Mouse (Mus musculus): ENCODE measurements around the gene Vnn1. TPM values are rescaled to one million over a fixed set of nuclear protein-coding genes. Genes with fewer than 3 reads are reported as not detected.

Gene Vnn1
- polyA plus RNA-seq, 1 experiment from 2014 or later: 0.92 TPM

- Histone ChIP-seq H3K4me2 (no peak within 1 kb of the TSS), H3K9me3 (replicated peaks) (no peaks in the 10 kb centered on the region), H3K27me3 (no peaks in the 10 kb centered on the region), H3K36me3 (no peaks in the 10 kb centered on the region), H3K4me3 (replicated peaks) (no peak within 1 kb of the TSS), H3K27ac (no peak within 1 kb of the TSS), H3K9ac (no peak within 1 kb of the TSS), H3K4me1 (replicated peaks) (no peaks in the 10 kb centered on the region)
- DNase-seq (no peak), ATAC-seq (ENCODE audit: low read depth) (no peak)
- 64% methylated on average over 4 of the region's 4 CpGs for WGBS (ENCODE audit: insufficient replicate concordance)
These were observed 25.6 kb downstream of the Vnn1 start, which contains the start of gene Taar1 for GRCm38 (mm10) chr10:23920056-23920455. Gene Taar1 (plus strand): TSS chr10:23920356.

- ATAC-seq (ENCODE audit: low read depth) (peak; percentile 74), DNase-seq (no peak)
- Histone ChIP-seq H3K27me3 (no peaks in the 10 kb centered on the region), H3K27ac (no peak overlapping the region), H3K9ac (no peak overlapping the region), H3K36me3 (no peaks in the 10 kb centered on the region), H3K9me3 (replicated peaks) (no peaks in the 10 kb centered on the region), H3K4me1 (replicated peaks) (peaks cover 3% of the 10 kb centered on the region; the same call in 1 of the 2 replicates), H3K4me3 (replicated peaks) (no peak overlapping the region), H3K4me2 (no peak overlapping the region)
- 47% methylated on average over 3 of the region's 3 CpGs for WGBS (ENCODE audit: insufficient replicate concordance)
These were observed 28.0 kb downstream of the Vnn1 start for GRCm38 (mm10) chr10:23922468-23922867.

DNA sequence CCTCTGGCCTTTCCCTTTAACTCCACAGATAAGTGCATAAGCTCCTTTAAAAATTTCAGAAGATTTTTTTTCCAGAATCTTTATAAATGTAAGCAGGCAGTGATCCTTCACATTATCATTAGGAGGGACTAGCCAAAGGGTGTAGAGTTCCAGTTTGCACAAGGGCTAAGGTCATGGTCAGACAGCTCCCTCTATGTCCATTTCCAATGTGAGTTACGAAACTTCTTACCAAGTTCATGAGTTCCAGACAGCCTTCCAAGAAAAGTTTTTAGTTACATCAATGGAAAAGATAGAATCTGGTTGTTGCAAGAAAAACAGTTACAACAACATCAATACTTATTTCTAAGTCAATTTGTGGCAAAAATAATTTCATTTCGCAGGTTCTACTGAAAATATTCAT lies 29.5 kb downstream of the Vnn1 start:
- 59% methylated on average over 2 of the region's 2 CpGs for WGBS (ENCODE audit: insufficient replicate concordance)
- H3K4me2 ChIP-seq: no peak overlapping the region
- no peaks in the 10 kb centered on the region for H3K36me3 ChIP-seq
- H3K4me3 ChIP-seq (replicated peaks): no peak overlapping the region
- DNase-seq (no peak), ATAC-seq (ENCODE audit: low read depth) (no peak)
- H3K9me3 ChIP-seq (replicated peaks): no peaks in the 10 kb centered on the region
- no peaks in the 10 kb centered on the region for H3K27me3 ChIP-seq
- H3K27ac ChIP-seq: no peak overlapping the region
- H3K4me1 ChIP-seq (replicated peaks): peaks cover 3% of the 10 kb centered on the region; the same call in 1 of the 2 replicates
- H3K9ac ChIP-seq: no peak overlapping the region

- Histone ChIP-seq H3K4me1 (replicated peaks) (no peaks in the 10 kb centered on the region), H3K36me3 (no peaks in the 10 kb centered on the region), H3K27ac (no peak overlapping the region), H3K9me3 (replicated peaks) (no peaks in the 10 kb centered on the region), H3K27me3 (no peaks in the 10 kb centered on the region), H3K4me2 (no peak overlapping the region), H3K4me3 (replicated peaks) (no peak overlapping the region), H3K9ac (no peak overlapping the region)
- no peak for DNase-seq
- no peak for ATAC-seq (ENCODE audit: low read depth)
- 37% methylated on average over 4 of the region's 4 CpGs for whole genome bisulfite sequencing (ENCODE audit: insufficient replicate concordance)
These were observed 43.1 kb downstream of the Vnn1 start for GRCm38 (mm10) chr10:23937613-23938012.

GRCm38 (mm10) chr10:23938312-23938711 lies 43.8 kb downstream of the Vnn1 start, which contains the start of gene Taar2:
Gene Taar2 (plus strand): TSS chr10:23938572.
- H3K9ac ChIP-seq: no peak within 1 kb of the TSS
- H3K36me3 ChIP-seq: no peaks in the 10 kb centered on the region
- DNase-seq: no peak
- no peak for ATAC-seq (ENCODE audit: low read depth)
- no peak within 1 kb of the TSS for H3K4me3 ChIP-seq (replicated peaks)
- no peak within 1 kb of the TSS for H3K27ac ChIP-seq
- WGBS (ENCODE audit: insufficient replicate concordance): 66% methylated on average over 6 of the region's 6 CpGs
- H3K4me2 ChIP-seq: no peak within 1 kb of the TSS
- H3K4me1 ChIP-seq (replicated peaks): no peaks in the 10 kb centered on the region
- no peaks in the 10 kb centered on the region for H3K27me3 ChIP-seq
- H3K9me3 ChIP-seq (replicated peaks): no peaks in the 10 kb centered on the region

DNA sequence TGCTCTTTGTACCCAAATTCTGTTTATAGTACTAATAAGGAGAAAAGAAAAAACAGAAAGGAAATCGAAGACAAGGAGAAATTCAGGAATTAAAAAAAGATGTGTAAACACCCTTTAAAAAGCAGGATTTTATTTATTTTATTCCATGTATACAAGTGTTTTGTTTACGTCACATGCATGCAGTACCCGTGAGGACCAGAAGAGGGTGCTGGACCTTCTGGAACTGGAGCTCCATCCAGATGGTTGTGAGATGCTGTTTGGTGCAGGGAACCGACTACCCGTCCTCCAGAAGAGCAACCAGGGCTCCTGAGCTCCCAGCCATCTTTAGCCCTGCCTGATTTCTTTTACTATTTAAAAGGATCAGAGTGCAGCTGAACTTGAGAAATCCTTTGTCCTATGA lies 48.0 kb downstream of the Vnn1 start:
- H3K4me1 ChIP-seq (replicated peaks): no peaks in the 10 kb centered on the region
- no peak for ATAC-seq (ENCODE audit: low read depth)
- H3K4me2 ChIP-seq: no peak overlapping the region
- no peak overlapping the region for H3K27ac ChIP-seq
- H3K36me3 ChIP-seq: no peaks in the 10 kb centered on the region
- H3K4me3 ChIP-seq (replicated peaks): no peak overlapping the region
- no peaks in the 10 kb centered on the region for H3K27me3 ChIP-seq
- 50% methylated on average over 5 of the region's 5 CpGs for WGBS (ENCODE audit: insufficient replicate concordance)
- H3K9ac ChIP-seq: no peak overlapping the region
- DNase-seq: no peak
- H3K9me3 ChIP-seq (replicated peaks): no peaks in the 10 kb centered on the region

DNA sequence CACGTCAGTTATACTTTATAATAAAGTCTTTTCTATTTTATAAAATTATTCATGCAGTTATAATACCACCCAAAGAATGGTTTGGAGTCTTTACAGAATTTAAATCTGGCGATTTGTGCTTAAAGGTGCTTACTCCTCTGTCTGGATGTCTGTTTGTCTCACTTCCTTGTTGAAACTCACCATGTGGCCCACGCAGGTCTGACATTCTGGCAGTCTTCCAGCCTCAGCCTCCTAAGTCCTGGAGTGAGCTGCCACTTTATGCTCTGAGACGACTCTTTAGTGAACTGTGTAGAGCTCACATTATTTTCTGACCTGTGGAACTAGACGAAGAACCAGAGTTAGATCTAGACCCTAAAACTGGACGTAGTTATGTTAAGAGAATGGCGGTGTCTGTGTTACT lies 53.5 kb downstream of the Vnn1 start:
- Histone ChIP-seq H3K4me3 (replicated peaks) (no peak overlapping the region), H3K27me3 (no peaks in the 10 kb centered on the region), H3K4me1 (replicated peaks) (no peaks in the 10 kb centered on the region), H3K36me3 (no peaks in the 10 kb centered on the region), H3K9me3 (replicated peaks) (no peaks in the 10 kb centered on the region), H3K4me2 (no peak overlapping the region), H3K9ac (no peak overlapping the region), H3K27ac (no peak overlapping the region)
- ATAC-seq (ENCODE audit: low read depth) (no peak), DNase-seq (no peak)
- WGBS (ENCODE audit: insufficient replicate concordance): 56% methylated on average over 7 of the region's 7 CpGs

GRCm38 (mm10) chr10:23949508-23950005 lies 55.1 kb downstream of the Vnn1 start, which contains the start of gene Taar3:
Gene Taar3 (plus strand): TSS chr10:23949558.
- no peaks in the 10 kb centered on the region for H3K27me3 ChIP-seq
- no peak within 1 kb of the TSS for H3K27ac ChIP-seq
- no peak within 1 kb of the TSS for H3K9ac ChIP-seq
- H3K4me1 ChIP-seq (replicated peaks): no peaks in the 10 kb centered on the region
- ATAC-seq (ENCODE audit: low read depth): no peak
- H3K9me3 ChIP-seq (replicated peaks): no peaks in the 10 kb centered on the region
- no peak within 1 kb of the TSS for H3K4me2 ChIP-seq
- H3K36me3 ChIP-seq: no peaks in the 10 kb centered on the region
- no peak within 1 kb of the TSS for H3K4me3 ChIP-seq (replicated peaks)
- WGBS (ENCODE audit: insufficient replicate concordance): 71% methylated on average over 16 of the region's 16 CpGs
- no peak for DNase-seq

- 65% methylated on average over 6 of the region's 6 CpGs for WGBS (ENCODE audit: insufficient replicate concordance)
- ATAC-seq (ENCODE audit: low read depth): no peak
- no peak overlapping the region for H3K27ac ChIP-seq
These were observed 57.2 kb downstream of the Vnn1 start for GRCm38 (mm10) chr10:23951714-23952113.

More at GRCm38 (mm10) chr10:23951714-23952113, 57.2 kb downstream of the Vnn1 start:
- no peaks in the 10 kb centered on the region for H3K4me1 ChIP-seq (replicated peaks)
- no peaks in the 10 kb centered on the region for H3K9me3 ChIP-seq (replicated peaks)
- DNase-seq: no peak
- H3K9ac ChIP-seq: no peak overlapping the region
- H3K36me3 ChIP-seq: no peaks in the 10 kb centered on the region
- H3K4me3 ChIP-seq (replicated peaks): no peak overlapping the region
- H3K27me3 ChIP-seq: no peaks in the 10 kb centered on the region
- no peak overlapping the region for H3K4me2 ChIP-seq

Other genes starting within 250 kb of the Vnn1 start
- 206 and 209 TPM in 2 replicates for gene Rps12, start 107.4 kb upstream of the Vnn1 start, polyA plus RNA-seq (2015; fragmentation: Nextera tagmentation; extraction: Ambion mirVana)
- gene Slc18b1, start 97.7 kb upstream of the Vnn1 start, polyA plus RNA-seq (2015; fragmentation: Nextera tagmentation; extraction: Ambion mirVana): 2.1 and 2.9 TPM in 2 replicates
- gene Vnn3, start 43.2 kb upstream of the Vnn1 start, polyA plus RNA-seq (2015; fragmentation: Nextera tagmentation; extraction: Ambion mirVana): 0.28 and 0.42 TPM in 2 replicates
- not detected in 2 replicates for gene Taar1, start 25.7 kb downstream of the Vnn1 start, polyA plus RNA-seq (2015; fragmentation: Nextera tagmentation; extraction: Ambion mirVana)
- not detected in 2 replicates for gene Taar2, start 43.9 kb downstream of the Vnn1 start, polyA plus RNA-seq (2015; fragmentation: Nextera tagmentation; extraction: Ambion mirVana)
- gene Taar3, start 54.9 kb downstream of the Vnn1 start, polyA plus RNA-seq (2015; fragmentation: Nextera tagmentation; extraction: Ambion mirVana): not detected in 2 replicates
- gene Taar4, start 65.8 kb downstream of the Vnn1 start, polyA plus RNA-seq (2015; fragmentation: Nextera tagmentation; extraction: Ambion mirVana): not detected in 2 replicates
- gene Taar5, start 76.0 kb downstream of the Vnn1 start, polyA plus RNA-seq (2015; fragmentation: Nextera tagmentation; extraction: Ambion mirVana): not detected in 2 replicates
- not detected in 2 replicates for gene Taar6, start 91.0 kb downstream of the Vnn1 start, polyA plus RNA-seq (2015; fragmentation: Nextera tagmentation; extraction: Ambion mirVana)
- gene Taar7a, start 98.8 kb downstream of the Vnn1 start, polyA plus RNA-seq (2015; fragmentation: Nextera tagmentation; extraction: Ambion mirVana): not detected in 2 replicates
- not detected in 2 replicates for gene Taar7b, start 105.3 kb downstream of the Vnn1 start, polyA plus RNA-seq (2015; fragmentation: Nextera tagmentation; extraction: Ambion mirVana)
- not detected in 2 replicates for gene Taar7d, start 132.5 kb downstream of the Vnn1 start, polyA plus RNA-seq (2015; fragmentation: Nextera tagmentation; extraction: Ambion mirVana)
- not detected in 2 replicates for gene Taar7e, start 142.9 kb downstream of the Vnn1 start, polyA plus RNA-seq (2015; fragmentation: Nextera tagmentation; extraction: Ambion mirVana)
- gene Taar7f, start 154.8 kb downstream of the Vnn1 start, polyA plus RNA-seq (2015; fragmentation: Nextera tagmentation; extraction: Ambion mirVana): not detected in 2 replicates
- not detected in 2 replicates for gene Taar8a, start 181.8 kb downstream of the Vnn1 start, polyA plus RNA-seq (2015; fragmentation: Nextera tagmentation; extraction: Ambion mirVana)
- gene Taar8b, start 197.6 kb downstream of the Vnn1 start, polyA plus RNA-seq (2015; fragmentation: Nextera tagmentation; extraction: Ambion mirVana): not detected in 2 replicates
- gene Taar8c, start 207.2 kb downstream of the Vnn1 start, polyA plus RNA-seq (2015; fragmentation: Nextera tagmentation; extraction: Ambion mirVana): not detected in 2 replicates
- gene Taar9, start 214.8 kb downstream of the Vnn1 start, polyA plus RNA-seq (2015; fragmentation: Nextera tagmentation; extraction: Ambion mirVana): not detected in 2 replicates

Data from liver, embryonic 13.5 days (tissue).